Mouse (Mus musculus): Measurements from ENCODE around the gene Gm49510.

DNA sequence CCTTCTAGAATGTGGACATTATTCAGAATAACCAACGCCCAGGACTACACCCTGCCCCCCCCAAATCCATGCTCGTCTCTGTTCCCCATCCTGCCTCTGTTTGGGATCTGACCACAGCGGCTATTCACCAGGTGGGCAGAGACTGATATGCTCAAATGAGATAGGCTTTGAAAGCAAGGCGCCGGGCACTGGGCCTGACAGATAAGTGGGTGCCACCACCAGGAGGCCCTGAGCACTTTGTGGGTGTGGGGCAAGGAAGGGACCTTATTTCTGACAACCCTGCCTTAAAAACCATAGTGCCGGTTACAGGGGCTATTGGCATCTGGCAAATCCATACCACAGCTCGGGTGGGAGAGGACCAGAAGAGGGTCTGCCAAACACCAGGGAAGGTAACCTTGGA, 23.2 kb downstream of the Gm49510 start:
- TF ChIP-seq POLR2A (IDR thresholded peaks at IDR 0.05; ENCODE audit: low read depth, low read length) (no peak), CTCF (conservative IDR thresholded peaks at IDR 0.05; ENCODE audit: insufficient read depth, insufficient read length, low read depth, low read length) (no peak)

Measured in kidney, adult 2 months (tissue).